Mouse (Mus musculus) CH12.LX (cell line): Measurements from ENCODE around the gene Clcn1. TPM values are rescaled to one million over a fixed set of nuclear protein-coding genes. Genes with fewer than 3 reads are reported as not detected.

ENCODE experiments used
- DNase-seq: peaks from one replicate; pipeline ENCODE4 v3.0.0-alpha.2; 2013; ENCODE audit errors: extremely low read depth
- H3K27ac ChIP-seq: 2 replicates; pipeline ENCODE4 v1.5.1; 2012; ENCODE audit warnings: low read depth, mild to moderate bottlenecking, control low read depth, moderate library complexity; ENCODE audit not compliant: insufficient read depth
- H3K27me3 ChIP-seq: replicated peaks from 2 replicates; pipeline ENCODE3; 2012; ENCODE audit warnings: inconsistent platforms
- H3K36me3 ChIP-seq, 2 experiments: replicated peaks in 1 of 2; 2 replicates each; pipeline versions ENCODE3 to v1.6.1; 2012; ENCODE audit warnings: inconsistent platforms in 1 of 2, low read length in 1 of 2, mild to moderate bottlenecking in 1 of 2, mixed read lengths in 1 of 2, moderate library complexity in 1 of 2; ENCODE audit not compliant: control insufficient read depth in 1 of 2, insufficient read depth in 1 of 2
- H3K4me1 ChIP-seq, 2 experiments: 2 replicates each; pipeline ENCODE4 v1.6.1; 2012; ENCODE audit warnings: inconsistent platforms in 1 of 2, moderate library complexity in 1 of 2; ENCODE audit not compliant: insufficient read depth in 2 of 2, control insufficient read depth in 1 of 2
- H3K4me2 ChIP-seq: 2 replicates; pipeline ENCODE4 v1.6.1; 2012; ENCODE audit warnings: low read depth, mild to moderate bottlenecking, control low read depth; ENCODE audit not compliant: poor library complexity, insufficient read depth, severe bottlenecking
- H3K4me3 ChIP-seq, 3 experiments: fragments of 150-350 bp in 1 of 3; sonication (generic) in 1 of 3; replicated peaks in 1 of 3; 2 replicates each; pipeline versions ENCODE3 to v1.5.1; 2011 to 2012; ENCODE audit warnings: low read depth in 2 of 3, low read length in 2 of 3, mild to moderate bottlenecking in 2 of 3, moderate library complexity in 2 of 3, control low read depth in 1 of 3, improper control_type of control experiment in 1 of 3, inconsistent platforms in 1 of 3, mixed read lengths in 1 of 3; ENCODE audit not compliant: poor library complexity in 1 of 3
- H3K79me2 ChIP-seq: replicated peaks from 2 replicates; pipeline ENCODE4 v1.6.1; 2012; ENCODE audit warnings: mild to moderate bottlenecking, moderate library complexity; ENCODE audit not compliant: control insufficient read depth, poor library complexity, insufficient read depth, severe bottlenecking; ENCODE audit errors: extremely low read depth
- H3K9ac ChIP-seq: 2 replicates; pipeline ENCODE4 v1.6.1; 2012; ENCODE audit warnings: low read depth, mild to moderate bottlenecking, control low read depth, moderate library complexity; ENCODE audit not compliant: insufficient read depth
- H3K9me3 ChIP-seq: replicated peaks from 2 replicates; pipeline ENCODE3; 2012; ENCODE audit warnings: low read length, inconsistent platforms, mixed read lengths
- CHD1 ChIP-seq: IDR thresholded peaks from 2 replicates; pipeline ENCODE4 v1.6.1; 2012; ENCODE audit warnings: low read depth, low read length, improper control_type of control experiment, inconsistent platforms
- CHD2 ChIP-seq: IDR thresholded peaks from 2 replicates; pipeline ENCODE4 v1.6.1; 2011; ENCODE audit warnings: low read length, improper control_type of control experiment
- CTCF ChIP-seq, 2 experiments: IDR thresholded peaks in 1 of 2; conservative IDR thresholded peaks in 1 of 2; 2 replicates each; pipeline ENCODE4 v1.5.1; 2011 to 2012; ENCODE audit warnings: low read depth in 2 of 2, low read length in 2 of 2, improper control_type of control experiment in 1 of 2, inconsistent platforms in 1 of 2, mild to moderate bottlenecking in 1 of 2, moderate library complexity in 1 of 2
- E2F4 ChIP-seq: IDR thresholded peaks from 2 replicates; pipeline ENCODE4 v1.6.1; 2011; ENCODE audit warnings: low read depth, low read length, improper control_type of control experiment; ENCODE audit not compliant: insufficient replicate concordance
- ELF1 ChIP-seq: IDR thresholded peaks from 2 replicates; pipeline ENCODE4 v1.6.1; 2014; ENCODE audit warnings: low read depth, mild to moderate bottlenecking, inconsistent platforms, low read length, improper control_type of control experiment
- EP300 ChIP-seq: IDR thresholded peaks from 2 replicates; pipeline ENCODE4 v1.6.1; 2011; ENCODE audit warnings: low read length, improper control_type of control experiment
- GABPA ChIP-seq: IDR thresholded peaks from 2 replicates; pipeline ENCODE4 v1.6.1; 2012; ENCODE audit warnings: low read depth, low read length, improper control_type of control experiment, inconsistent platforms; ENCODE audit not compliant: insufficient replicate concordance
- HCFC1 ChIP-seq: IDR thresholded peaks from 2 replicates; pipeline ENCODE4 v1.6.1; 2012; ENCODE audit warnings: low read depth, mild to moderate bottlenecking, inconsistent platforms, low read length, improper control_type of control experiment
- JUN ChIP-seq: IDR thresholded peaks from 2 replicates; pipeline ENCODE4 v1.6.1; 2011; ENCODE audit warnings: low read depth, mild to moderate bottlenecking, low read length, improper control_type of control experiment, moderate library complexity; ENCODE audit not compliant: insufficient read depth
- KAT2A ChIP-seq: IDR thresholded peaks from 2 replicates; pipeline ENCODE4 v1.6.1; 2012; ENCODE audit warnings: low read length, improper control_type of control experiment, inconsistent platforms; ENCODE audit not compliant: insufficient replicate concordance
- MAX ChIP-seq: IDR thresholded peaks from 2 replicates; pipeline ENCODE4 v1.6.1; 2011; ENCODE audit warnings: low read length, improper control_type of control experiment
- MAZ ChIP-seq: IDR thresholded peaks from 2 replicates; pipeline ENCODE4 v1.6.1; 2012; ENCODE audit warnings: low read depth, mild to moderate bottlenecking, inconsistent platforms, low read length, improper control_type of control experiment, moderate library complexity
- MEF2A ChIP-seq: IDR thresholded peaks from 2 replicates; pipeline ENCODE4 v1.6.1; 2014; ENCODE audit warnings: low read depth, mild to moderate bottlenecking, inconsistent platforms, low read length, improper control_type of control experiment, borderline replicate concordance
- MXI1 ChIP-seq: IDR thresholded peaks from 2 replicates; pipeline ENCODE4 v1.6.1; 2011; ENCODE audit warnings: mild to moderate bottlenecking, low read depth, low read length, improper control_type of control experiment
- MYC ChIP-seq: IDR thresholded peaks from 2 replicates; pipeline ENCODE4 v1.6.1; 2011; ENCODE audit warnings: low read depth, mild to moderate bottlenecking, improper control_type of control experiment, low read length
- NELFE ChIP-seq: IDR thresholded peaks from 2 replicates; pipeline ENCODE4 v1.6.1; 2011; ENCODE audit warnings: low read depth, low read length, improper control_type of control experiment
- NRF1 ChIP-seq: IDR thresholded peaks from 2 replicates; pipeline ENCODE4 v1.6.1; 2014; ENCODE audit warnings: low read depth, mild to moderate bottlenecking, inconsistent platforms, low read length, improper control_type of control experiment, moderate library complexity
- PAX5 ChIP-seq: IDR thresholded peaks from 2 replicates; pipeline ENCODE4 v1.6.1; 2012; ENCODE audit warnings: low read length, inconsistent platforms, mixed read lengths
- POLR2A ChIP-seq: IDR thresholded peaks from 2 replicates; pipeline ENCODE4 v1.6.1; 2011; ENCODE audit warnings: low read depth, mild to moderate bottlenecking, improper control_type of control experiment, low read length
- RAD21 ChIP-seq: IDR thresholded peaks from 2 replicates; pipeline ENCODE4 v1.6.1; 2011; ENCODE audit warnings: low read depth, mild to moderate bottlenecking, low read length, improper control_type of control experiment, moderate library complexity
- SIN3A ChIP-seq: IDR thresholded peaks from 2 replicates; pipeline ENCODE4 v1.6.1; 2012; ENCODE audit warnings: low read length, improper control_type of control experiment, inconsistent platforms
- SMC3 ChIP-seq: IDR thresholded peaks from 2 replicates; pipeline ENCODE4 v1.6.1; 2011; ENCODE audit warnings: low read depth, low read length, improper control_type of control experiment
- TBP ChIP-seq: conservative IDR thresholded peaks from 2 replicates; pipeline ENCODE4 v1.6.1; 2011; ENCODE audit warnings: low read depth, low read length, improper control_type of control experiment
- UBTF ChIP-seq: IDR thresholded peaks from 2 replicates; pipeline ENCODE4 v1.6.1; 2012; ENCODE audit warnings: low read depth, mild to moderate bottlenecking, inconsistent platforms, low read length, improper control_type of control experiment, moderate library complexity
- USF2 ChIP-seq: conservative IDR thresholded peaks from 2 replicates; pipeline ENCODE4 v1.6.1; 2011; ENCODE audit warnings: low read depth, low read length, improper control_type of control experiment
- ZC3H11A ChIP-seq: IDR thresholded peaks from 2 replicates; pipeline ENCODE4 v1.6.1; 2012; ENCODE audit warnings: low read depth, mild to moderate bottlenecking, inconsistent platforms, low read length, improper control_type of control experiment
- ZMIZ1 ChIP-seq: IDR thresholded peaks from 2 replicates; pipeline ENCODE4 v1.6.1; 2012; ENCODE audit warnings: low read depth, mild to moderate bottlenecking, inconsistent platforms, low read length, improper control_type of control experiment
- dilution Hi-C: fragments of 300-500 bp; cut with MboI; formaldehyde crosslinking; loops from 2 replicates; pipeline ENCODE4 v1.14.3; 2020; ENCODE audit warnings: low sequenced_read_pairs; ENCODE audit not compliant: extremely low pct_unique_long_range_greater_than_20kb, extremely low pct_ligation_motif_present
- in situ Hi-C: fragments of 300-500 bp; cut with MboI; formaldehyde crosslinking; loops from 3 replicates; pipeline ENCODE4 v1.14.3; 2019; ENCODE audit warnings: low sequenced_read_pairs, low pct_ligation_motif_present, low pct_unique_long_range_greater_than_20kb, mixed read lengths
- polyA plus RNA-seq: library from polyadenylated mRNA; unstranded; fragments of >175 nt; gene quantifications from 2 replicates; pipeline ENCODE4 v1.2.1, GENCODE M21; 2012; ENCODE audit warnings: low read depth; ENCODE audit not compliant: insufficient read length
- total RNA-seq, 2 experiments: library from RNA; depleted of rRNA; stranded (reverse); fragments of 300-350 nt in 1 of 2; fragments of >200 nt in 1 of 2; gene quantifications; 2 replicates each; pipeline ENCODE4 v1.2.3; 2012 to 2014

Gene Clcn1
- total and polyA plus RNA-seq, 3 experiments, result 0.04 to 0.50 (median 0.08) TPM

DNA sequence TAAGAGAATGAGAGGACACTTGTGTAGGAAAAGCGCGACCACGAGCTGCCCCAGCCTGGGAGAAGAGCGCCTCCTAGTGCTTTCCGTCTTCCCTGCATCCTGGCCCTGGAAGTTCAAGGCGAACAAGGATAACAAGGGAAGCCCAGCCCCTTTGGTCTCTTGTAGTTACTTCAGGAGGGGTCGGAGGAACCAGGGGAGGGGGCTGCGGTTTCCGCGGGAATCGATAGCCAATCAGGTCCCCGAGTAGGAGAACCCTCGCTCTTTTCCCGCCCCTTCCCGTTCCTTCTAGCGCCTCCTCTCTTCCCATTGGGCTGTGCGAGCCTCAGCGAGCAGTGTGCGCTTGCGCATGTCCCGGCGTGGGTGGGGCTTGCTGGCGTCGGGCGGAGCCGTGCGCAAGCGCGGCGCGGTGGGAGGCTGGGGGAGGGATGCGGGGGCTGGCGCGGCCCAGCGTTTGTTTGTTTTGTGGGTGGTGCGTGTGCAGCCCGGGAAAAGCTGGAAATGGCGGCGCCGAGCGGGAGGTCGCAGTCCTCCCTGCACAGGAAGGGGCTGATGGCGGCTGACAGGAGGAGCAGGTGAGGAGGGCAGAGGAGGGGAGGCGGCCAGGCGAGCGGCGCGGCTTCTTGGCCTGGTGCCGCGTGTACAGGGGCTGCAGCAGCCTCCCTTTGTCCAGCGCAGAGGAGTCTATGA lies 21.7 kb upstream of the Clcn1 start, which contains the start of gene Casp2:
Gene Casp2, plus strand, starts transcription at position 360 of the 687 bp plus-strand sequence.
- DNase-seq, result peak; percentile 97
- H3K36me3 ChIP-seq, result peaks cover 24 to 27% of the 10 kb centered on the region in 2 experiments
- peaks cover 0 to 25% of the 10 kb centered on the region in 2 experiments; a peak in 2 of 4 replicates for H3K4me1 ChIP-seq
- H3K27me3 ChIP-seq, result no peaks in the 10 kb centered on the region
- H3K27ac ChIP-seq, result peak within 1 kb of the TSS; percentile 32
- dilution Hi-C loops, result no loop called here
- peaks cover 19% of the 10 kb centered on the region for H3K79me2 ChIP-seq
- no peaks in the 10 kb centered on the region for H3K9me3 ChIP-seq
- peak within 1 kb of the TSS; percentile 98 for H3K9ac ChIP-seq
- in situ Hi-C loops, result no loop called here
- peak within 1 kb of the TSS; percentile 91 for H3K4me2 ChIP-seq
- TF ChIP-seq ZC3H11A, result no peak
- TF ChIP-seq GABPA, result no peak
- peak; percentile 68; the same call in 1 of the 2 replicates for TF ChIP-seq KAT2A
- peak; percentile 81 for TF ChIP-seq ELF1
- TF ChIP-seq MXI1, result peak; percentile 65
- TF ChIP-seq TBP, result no peak; the same call in 1 of the 2 replicates
- TF ChIP-seq SMC3, result peak; percentile 26
- TF ChIP-seq CHD1, result no peak
- TF ChIP-seq SIN3A, result no peak; the same call in 1 of the 2 replicates
- TF ChIP-seq NELFE, result peak; percentile 24; the same call in 1 of the 2 replicates
- TF ChIP-seq POLR2A, result peak; percentile 59
- TF ChIP-seq MAZ, result peak; percentile 87
- peak; percentile 41 for TF ChIP-seq RAD21
- peak; percentile 76 for TF ChIP-seq HCFC1
- TF ChIP-seq JUN, result no peak
- TF ChIP-seq CTCF (conservative IDR thresholded peaks at IDR 0.05 in 1 of 2, IDR thresholded peaks at IDR 0.05 in 1 of 2; ENCODE audit: low read depth in 2 of 2, low read length in 2 of 2), result peak; percentile 36 to 63; a peak in 3 of 4 replicates
- TF ChIP-seq E2F4, result peak; percentile 97; the same call in 1 of the 2 replicates
- peak; percentile 23 for TF ChIP-seq MAX
- TF ChIP-seq EP300, result no peak
- no peak for TF ChIP-seq UBTF
- 0 out of 2 replicates have a peak, but pooled peaks have one; percentile 16 for TF ChIP-seq MYC
- TF ChIP-seq NRF1, result peak; percentile 95
- no peak for TF ChIP-seq USF2
- TF ChIP-seq ZMIZ1, result no peak
- peak; percentile 55 for TF ChIP-seq CHD2
- 0 out of 2 replicates have a peak, but pooled peaks have one; percentile 34 for TF ChIP-seq MEF2A
- no peak for TF ChIP-seq PAX5
- peak within 1 kb of the TSS; percentile 75 to 99 (median 91) for H3K4me3 ChIP-seq
